Mouse (Mus musculus): ENCODE data around the gene Heg1.

- TF ChIP-seq ZC3H11A (IDR thresholded peaks at IDR 0.05; ENCODE audit: low read depth, low read length) (no peak), CTCF (conservative IDR thresholded peaks at IDR 0.05 in 1 of 2, IDR thresholded peaks at IDR 0.05 in 1 of 2; ENCODE audit: low read depth in 2 of 2, low read length in 2 of 2) (no peak), EP300 (IDR thresholded peaks at IDR 0.05; ENCODE audit: low read length) (no peak), TCF12 (IDR thresholded peaks at IDR 0.05; ENCODE audit: low read depth, low read length) (no peak), MAFK (IDR thresholded peaks at IDR 0.05; ENCODE audit: insufficient replicate concordance, low read length) (no peak), GABPA (IDR thresholded peaks at IDR 0.05; ENCODE audit: insufficient replicate concordance, low read depth, low read length) (no peak), MEF2A (IDR thresholded peaks at IDR 0.05; ENCODE audit: borderline replicate concordance, low read depth, low read length) (no peak), KAT2A (IDR thresholded peaks at IDR 0.05; ENCODE audit: insufficient replicate concordance, low read length) (no peak)
Observed at GRCm38 (mm10) chr16:33774972-33775371, 90.8 kb downstream of the Heg1 start.

Data from CH12.LX (cell line).